Mouse (Mus musculus): Measurements from ENCODE around the gene Olfml2b. TPM values are rescaled to one million over a fixed set of nuclear protein-coding genes. Genes with fewer than 3 reads are reported as not detected.

The Olfml2b gene
- total RNA-seq, 2 experiments from 2014 or later, result 0.42 to 0.83 TPM

DNA sequence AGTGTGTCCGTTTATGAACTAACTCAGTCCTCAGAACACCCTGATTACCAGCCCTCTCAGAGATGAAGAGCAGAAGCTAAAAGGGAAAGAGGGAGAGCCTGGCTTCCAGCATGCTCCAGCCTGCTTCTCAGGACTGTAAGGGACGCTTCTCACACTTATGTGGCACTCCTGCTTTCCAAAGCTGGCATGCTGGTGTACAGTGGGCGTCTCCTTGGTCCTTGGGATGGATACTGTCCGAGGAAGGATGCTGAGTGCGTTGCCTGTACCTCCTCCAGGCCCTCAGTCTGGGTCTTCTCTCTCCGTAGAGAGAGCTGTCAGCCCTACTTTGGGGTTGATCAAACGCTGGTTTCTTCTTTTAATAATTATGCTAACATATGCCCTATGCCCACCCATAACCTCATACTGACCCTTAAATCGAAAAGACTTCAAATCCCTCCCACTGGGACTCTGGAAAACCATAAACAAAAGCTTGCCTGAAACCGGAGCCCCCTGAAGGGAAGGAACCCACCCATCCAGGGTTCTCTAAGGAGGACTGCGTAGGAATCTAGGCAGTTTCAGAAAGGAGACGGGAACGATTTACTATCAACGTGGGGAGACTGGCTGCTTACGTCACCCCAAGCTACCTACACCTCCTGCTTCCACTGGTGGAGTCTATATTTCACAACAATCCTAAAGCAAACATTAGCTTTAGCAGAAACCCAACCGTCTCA lies 1.7 kb downstream of the Olfml2b start:
- no peak for ATAC-seq (replicated peaks; ENCODE audit: low FRiP score, poor library complexity, severe bottlenecking)

GRCm38 (mm10) chr1:170646606-170647287 lies 2.4 kb downstream of the Olfml2b start:
- no peak for ATAC-seq (replicated peaks; ENCODE audit: low FRiP score, poor library complexity, severe bottlenecking)

DNA sequence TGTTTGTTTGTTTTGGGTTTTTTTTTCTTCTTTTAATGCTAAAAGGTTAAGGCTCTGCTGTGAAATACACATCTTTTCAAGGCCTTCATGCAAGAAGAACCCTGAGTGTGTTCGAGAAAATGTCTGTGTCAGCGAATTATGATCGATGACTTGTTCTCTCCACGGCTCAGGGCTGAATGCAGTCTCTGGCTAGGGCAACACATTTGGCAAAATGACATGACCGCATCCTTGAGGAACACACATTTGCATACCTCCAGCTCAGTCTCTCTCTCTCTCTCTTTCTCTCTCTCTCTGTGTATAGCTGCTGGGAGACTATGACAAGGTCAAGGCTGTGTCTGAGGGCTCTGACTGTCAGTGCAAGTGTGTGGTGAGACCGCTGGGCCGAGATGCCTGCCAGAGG lies 3.0 kb downstream of the Olfml2b start:
- ATAC-seq (replicated peaks; ENCODE audit: low FRiP score, poor library complexity, severe bottlenecking), result no peak

DNA sequence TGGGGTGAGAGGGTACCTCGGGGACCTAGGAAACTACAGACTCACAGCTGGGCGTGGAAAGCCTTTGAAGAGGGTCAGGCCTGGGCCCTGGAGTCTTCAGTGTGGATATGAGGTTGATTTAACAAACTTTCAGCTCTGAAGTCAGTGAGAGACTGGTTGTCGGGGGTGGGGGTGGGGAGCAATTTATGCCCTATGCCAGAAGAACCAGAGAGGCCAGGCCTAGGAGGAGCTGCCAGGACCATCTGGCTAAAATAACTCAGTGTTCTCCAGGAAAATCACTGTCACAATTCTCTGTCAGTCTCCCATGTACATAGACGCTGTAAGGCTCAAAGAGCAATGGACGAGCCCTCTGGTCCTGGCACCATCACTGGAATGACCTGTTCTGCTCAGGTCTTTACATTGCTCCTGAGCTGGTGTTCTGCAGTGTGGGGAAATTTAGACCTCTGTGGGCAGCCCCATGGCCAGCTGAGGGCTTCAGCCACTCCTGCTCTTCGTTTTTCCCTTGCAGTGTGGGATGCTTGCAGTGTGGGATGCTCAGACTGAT lies 3.7 kb downstream of the Olfml2b start:
- ATAC-seq (replicated peaks; ENCODE audit: low FRiP score, poor library complexity, severe bottlenecking), result no peak

GRCm38 (mm10) chr1:170651046-170651723 lies 6.9 kb downstream of the Olfml2b start:
- ATAC-seq (replicated peaks; ENCODE audit: low FRiP score, poor library complexity, severe bottlenecking), result no peak

DNA sequence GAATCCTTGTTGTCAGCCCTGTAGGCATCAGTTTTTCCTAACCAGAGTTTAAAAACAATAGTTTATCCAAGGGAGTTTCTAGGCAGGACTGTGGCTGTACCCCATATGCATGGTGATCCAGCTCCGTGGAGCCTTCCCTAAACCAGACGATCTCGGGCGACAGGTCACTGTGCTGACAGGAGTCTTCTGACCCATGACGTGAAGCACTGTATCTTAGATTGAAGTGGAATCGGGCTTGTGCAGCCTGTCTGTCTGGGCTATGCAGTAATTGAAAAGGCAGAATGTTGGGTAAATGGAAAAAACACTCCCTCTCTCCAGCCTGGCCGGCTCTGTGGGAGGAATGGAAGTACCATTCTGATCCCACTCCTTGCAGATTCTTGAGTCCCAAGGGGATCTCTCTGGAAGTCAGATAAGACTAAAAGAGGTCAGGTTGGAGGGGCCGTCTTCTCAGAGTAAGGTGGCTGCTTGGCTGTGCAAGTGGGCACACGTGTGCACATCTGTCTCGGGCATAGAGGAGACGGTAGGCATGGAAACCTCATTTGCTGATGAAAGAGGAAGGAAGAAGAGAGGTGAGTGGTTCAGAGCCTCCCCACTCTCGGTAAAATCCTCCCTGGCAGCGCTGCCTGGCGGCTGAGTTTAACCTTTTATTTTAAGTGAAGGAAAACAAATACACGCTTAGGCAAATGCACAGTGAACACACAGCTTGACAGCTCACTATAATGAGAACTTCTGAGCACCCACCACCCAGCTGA lies 7.8 kb downstream of the Olfml2b start:
- no peak for ATAC-seq (replicated peaks; ENCODE audit: low FRiP score, poor library complexity, severe bottlenecking)

GRCm38 (mm10) chr1:170655280-170655917 lies 11.1 kb downstream of the Olfml2b start:
- no peak for ATAC-seq (replicated peaks; ENCODE audit: low FRiP score, poor library complexity, severe bottlenecking)

GRCm38 (mm10) chr1:170656518-170657227 lies 12.3 kb downstream of the Olfml2b start:
- no peak for ATAC-seq (replicated peaks; ENCODE audit: low FRiP score, poor library complexity, severe bottlenecking)

- ATAC-seq (replicated peaks; ENCODE audit: low FRiP score, poor library complexity, severe bottlenecking), result no peak
Observed at GRCm38 (mm10) chr1:170657228-170657521, 12.8 kb downstream of the Olfml2b start.

DNA sequence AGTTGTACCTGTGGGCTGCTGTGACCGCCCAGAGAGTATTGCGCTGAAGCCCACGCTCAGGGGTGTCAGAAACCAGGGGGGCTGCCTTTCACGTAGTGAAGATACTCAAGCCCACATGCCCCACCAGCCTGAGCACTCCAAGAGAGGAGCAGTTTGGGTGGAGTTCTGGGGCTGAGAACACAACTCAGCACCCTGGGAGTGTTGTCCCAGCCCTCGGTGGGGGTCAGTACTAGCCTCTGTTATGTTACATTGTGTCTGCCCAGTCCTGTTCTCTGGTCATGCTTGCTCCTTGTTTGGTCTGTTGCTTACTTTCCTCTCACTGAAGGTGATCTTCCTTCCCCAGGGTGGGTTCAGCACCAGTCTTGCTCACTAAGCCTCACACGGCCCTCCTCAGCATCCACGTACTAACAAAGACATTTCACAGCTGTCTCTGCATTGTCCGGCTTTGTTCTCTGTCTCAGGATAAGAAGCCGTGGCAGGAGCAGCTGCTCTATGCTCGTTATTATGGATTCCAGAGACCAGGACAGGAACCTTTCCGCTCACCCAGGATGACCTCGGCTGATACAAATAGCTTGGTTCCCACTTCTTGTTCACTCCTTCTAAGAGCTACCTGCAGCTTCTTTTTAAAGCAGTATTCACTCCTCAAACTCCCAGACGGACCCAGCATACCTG lies 13.4 kb downstream of the Olfml2b start:
- ATAC-seq (replicated peaks; ENCODE audit: low FRiP score, poor library complexity, severe bottlenecking), result no peak

DNA sequence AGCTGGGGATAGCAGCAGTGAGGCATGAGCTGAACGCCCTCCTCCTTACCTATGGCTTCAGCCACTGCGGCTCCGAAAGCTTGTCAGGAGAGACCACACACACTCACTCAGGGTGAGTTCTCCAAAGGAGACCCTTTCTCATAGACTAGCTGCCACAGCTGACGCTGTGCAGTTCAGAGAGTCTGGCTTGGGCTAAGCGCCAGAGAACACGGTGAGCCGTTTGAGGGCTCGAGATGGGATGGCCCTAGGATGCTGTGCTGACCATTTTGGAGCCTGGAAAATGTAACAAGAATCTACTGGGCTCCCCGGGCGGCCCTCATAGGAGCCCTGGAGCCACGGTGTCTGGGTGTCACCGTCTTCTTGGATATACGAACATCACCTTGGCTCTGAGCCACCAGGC lies 14.9 kb downstream of the Olfml2b start:
- ATAC-seq (replicated peaks; ENCODE audit: low FRiP score, poor library complexity, severe bottlenecking), result no peak

DNA sequence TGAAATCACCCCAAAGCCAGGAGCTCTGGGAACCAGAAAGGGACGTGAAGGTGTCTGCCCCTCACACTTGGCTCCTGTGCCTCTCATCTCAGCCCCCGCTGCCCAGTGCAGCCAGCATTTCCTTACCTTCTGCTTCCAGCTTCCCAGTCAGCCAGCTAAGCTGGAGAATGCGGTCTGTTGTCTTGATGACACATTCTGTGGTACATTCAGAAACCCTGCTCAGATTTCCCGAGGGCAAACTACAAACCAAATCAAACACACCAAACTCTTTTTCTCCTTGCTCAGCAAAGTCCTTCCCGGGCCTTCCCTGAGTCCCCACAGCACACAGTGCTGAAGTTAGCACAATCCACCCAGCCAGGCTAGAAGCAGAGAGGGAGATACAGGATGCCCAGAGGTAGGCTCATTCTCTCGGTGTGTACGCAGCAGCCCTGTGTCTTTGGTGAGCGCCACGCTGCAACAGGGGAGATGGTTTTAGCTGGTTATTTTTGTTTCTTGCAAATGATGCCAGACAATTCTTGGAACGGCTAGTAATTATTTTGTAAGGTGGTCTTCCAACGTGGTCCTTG lies 20.4 kb downstream of the Olfml2b start:
- ATAC-seq (replicated peaks; ENCODE audit: low FRiP score, poor library complexity, severe bottlenecking), result no peak

DNA sequence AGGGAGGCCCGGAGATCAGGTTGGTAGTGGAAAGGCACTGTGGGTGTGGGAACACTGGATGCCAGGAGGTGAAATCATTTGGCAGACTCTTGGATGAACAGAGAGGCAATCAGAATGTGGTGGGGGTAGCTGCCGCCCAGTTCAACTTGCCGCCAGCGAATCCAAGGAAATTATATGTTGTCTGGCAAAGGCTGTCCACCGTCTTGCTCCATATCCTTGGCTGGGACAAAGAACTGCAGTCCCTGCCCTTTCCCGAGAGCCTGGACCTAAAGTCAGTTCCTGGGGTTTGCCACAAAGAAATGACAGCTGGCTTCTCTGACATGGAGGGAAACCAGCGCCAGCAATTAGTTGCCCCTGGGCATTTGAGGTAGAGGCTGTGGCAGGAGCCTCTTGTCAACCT lies 20.9 kb downstream of the Olfml2b start:
- no peak for ATAC-seq (replicated peaks; ENCODE audit: low FRiP score, poor library complexity, severe bottlenecking)

DNA sequence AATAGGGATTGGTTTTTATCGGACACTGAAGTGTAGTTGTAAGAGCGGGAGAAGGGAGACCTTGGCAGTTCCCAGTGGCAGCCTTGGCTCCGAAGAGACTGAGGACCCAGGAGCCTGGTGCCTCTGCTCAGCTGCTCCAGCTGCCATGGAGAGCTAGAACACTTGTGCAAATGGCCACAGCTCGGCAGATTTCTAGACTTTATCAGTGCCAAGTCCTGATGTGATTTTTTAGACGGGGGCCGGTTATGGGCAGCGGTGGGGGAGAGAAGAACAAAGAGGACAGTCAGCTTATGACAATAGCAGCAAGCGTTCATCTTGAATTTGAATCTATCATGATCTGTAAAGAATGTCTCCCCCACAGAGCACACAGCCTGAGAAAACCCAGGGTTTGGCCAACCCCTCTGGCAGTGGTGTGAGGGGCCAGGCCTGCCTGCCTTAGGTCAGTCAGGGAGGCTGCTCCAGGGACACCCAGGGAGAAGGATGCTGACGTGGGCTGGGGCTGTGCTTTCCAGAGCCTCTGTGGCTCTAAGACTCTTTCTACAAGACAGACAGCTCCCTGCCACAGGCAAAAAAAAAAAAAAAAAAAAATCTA lies 29.9 kb downstream of the Olfml2b start:
- no peak for ATAC-seq (replicated peaks; ENCODE audit: low FRiP score, poor library complexity, severe bottlenecking)

DNA sequence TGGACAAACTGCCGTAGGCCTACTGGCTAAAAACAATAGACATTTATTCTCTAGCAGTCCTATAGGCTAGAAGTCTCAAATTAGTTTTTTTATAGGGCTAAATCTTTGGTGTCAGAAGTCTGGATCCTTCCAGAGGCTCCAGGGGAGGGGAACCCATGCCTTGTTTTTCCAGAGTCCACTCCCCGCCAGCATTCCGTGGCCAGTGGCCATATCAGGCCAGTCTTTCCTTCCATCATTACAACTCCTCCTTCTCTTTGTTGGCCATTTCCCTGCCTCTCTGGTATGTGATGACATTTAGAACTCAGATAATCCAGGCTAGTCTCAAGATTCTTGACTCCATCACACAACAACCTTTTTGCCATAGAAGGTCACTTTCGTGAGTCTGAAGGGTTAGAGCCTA lies 33.3 kb downstream of the Olfml2b start:
- no peak for ATAC-seq (replicated peaks; ENCODE audit: low FRiP score, poor library complexity, severe bottlenecking)

GRCm38 (mm10) chr1:170678861-170679260 lies 34.5 kb downstream of the Olfml2b start:
- ATAC-seq (replicated peaks; ENCODE audit: low FRiP score, poor library complexity, severe bottlenecking), result no peak

DNA sequence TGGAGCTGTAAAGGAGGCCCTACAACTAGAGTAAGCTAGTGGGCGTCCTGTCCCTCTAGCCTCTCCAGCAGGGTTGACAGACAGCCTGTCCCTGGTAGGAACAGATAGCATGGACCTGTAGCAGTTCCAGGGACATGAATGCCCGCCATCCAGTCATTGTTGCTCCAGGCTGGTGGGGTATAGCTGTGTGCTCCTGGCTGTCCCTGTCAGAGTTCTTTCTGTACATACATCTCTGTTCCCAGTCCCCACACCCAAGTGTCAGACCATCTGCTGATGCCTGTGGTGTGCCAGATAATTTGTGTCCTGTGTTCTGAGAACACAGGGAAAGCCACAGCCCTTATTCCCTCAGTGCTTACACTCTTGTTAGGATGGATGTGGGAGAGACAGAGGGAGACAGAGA lies 35.3 kb downstream of the Olfml2b start:
- ATAC-seq (replicated peaks; ENCODE audit: low FRiP score, poor library complexity, severe bottlenecking), result no peak

DNA sequence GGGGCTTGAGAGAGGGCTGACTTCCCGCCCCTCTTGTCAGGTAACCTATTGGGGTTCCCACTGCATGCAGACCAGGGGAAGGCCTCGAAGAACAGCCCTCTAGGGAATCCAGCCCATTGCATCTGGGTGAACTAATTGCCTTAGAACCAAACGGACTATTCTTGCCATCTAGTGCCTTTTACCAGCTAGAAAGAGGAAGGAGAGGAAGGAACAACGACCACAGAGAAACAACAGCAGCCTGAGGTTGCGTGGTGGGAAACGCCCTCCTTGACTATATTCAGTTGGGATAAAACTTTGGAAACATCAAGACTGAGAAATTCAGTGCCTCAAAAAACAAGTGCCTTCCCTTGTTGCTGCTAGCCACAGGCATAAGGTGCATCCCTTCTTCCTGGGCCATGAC lies 39.5 kb downstream of the Olfml2b start:
- no peak for ATAC-seq (replicated peaks; ENCODE audit: low FRiP score, poor library complexity, severe bottlenecking)
